Mouse (Mus musculus): ENCODE measurements around the gene Kera. TPM values are rescaled to one million over a fixed set of nuclear protein-coding genes. Genes with fewer than 3 reads are reported as not detected.

Kera gene
- total RNA-seq (2012; rRNA removed) (not detected in 2 replicates), polyA plus RNA-seq (2012; ENCODE audit: insufficient read depth in 1 of 2, insufficient read length in 2 of 2, low read depth in 1 of 2, low replicate concordance in 2 of 2, missing spikeins in 1 of 2) (not detected)

GRCm38 (mm10) chr10:97606579-97606978 lies at the start of gene Kera:
Gene Kera, plus strand, starts transcription at chr10:97606879.
- no peaks in the 10 kb centered on the region; a peak in 1 of 4 replicates for H3K27me3 ChIP-seq (ENCODE audit: control insufficient read depth in 1 of 2, insufficient read depth in 2 of 2, low read length in 2 of 2)
- no peak within 1 kb of the TSS for H3K4me3 ChIP-seq (ENCODE audit: control insufficient read depth in 1 of 2, insufficient read depth in 1 of 2, low read depth in 2 of 2, low read length in 2 of 2)
- DNase-seq (ENCODE audit: low read depth, low spot score): no peak
- H3K79me2 ChIP-seq (ENCODE audit: control insufficient read depth, insufficient read depth, low read length, poor library complexity): no peaks in the 10 kb centered on the region
- no peak within 1 kb of the TSS for H3K27ac ChIP-seq (ENCODE audit: control insufficient read depth, low read depth, low read length)
- H3K4me1 ChIP-seq (ENCODE audit: control insufficient read depth in 1 of 2, insufficient read depth in 2 of 2, low read length in 2 of 2): no peaks in the 10 kb centered on the region
- H3K9me3 ChIP-seq (replicated peaks; ENCODE audit: insufficient read depth, low read length): no peaks in the 10 kb centered on the region
- H3K9ac ChIP-seq (ENCODE audit: control insufficient read depth, low read depth, low read length, poor library complexity, severe bottlenecking): no peak within 1 kb of the TSS
- no peak for TF ChIP-seq NELFE (IDR thresholded peaks at IDR 0.05; ENCODE audit: low read depth, low read length)
- no peak for TF ChIP-seq POLR2A (IDR thresholded peaks at IDR 0.05; ENCODE audit: control insufficient read depth in 1 of 2, insufficient read depth in 1 of 2, low read depth in 1 of 2, low read length in 2 of 2, poor library complexity in 1 of 2)
- no peak for TF ChIP-seq SIN3A (IDR thresholded peaks at IDR 0.05; ENCODE audit: low read length)
- no peak for TF ChIP-seq MXI1 (IDR thresholded peaks at IDR 0.05; ENCODE audit: low read depth, low read length)
- TF ChIP-seq MAFK (IDR thresholded peaks at IDR 0.05; ENCODE audit: borderline replicate concordance, low read depth, low read length): no peak
- TF ChIP-seq BHLHE40 (IDR thresholded peaks at IDR 0.05; ENCODE audit: borderline replicate concordance, low read depth, low read length): no peak
- TF ChIP-seq ZC3H11A (IDR thresholded peaks at IDR 0.05; ENCODE audit: low read depth, low read length): no peak
- TF ChIP-seq SMC3 (IDR thresholded peaks at IDR 0.05; ENCODE audit: low read depth, low read length): no peak
- TF ChIP-seq ELF1 (IDR thresholded peaks at IDR 0.05; ENCODE audit: low read depth, low read length): no peak
- TF ChIP-seq TAL1 (IDR thresholded peaks at IDR 0.05; ENCODE audit: low read length): no peak
- no peak for TF ChIP-seq NRF1 (IDR thresholded peaks at IDR 0.05; ENCODE audit: insufficient read depth, low read depth, low read length, poor library complexity, severe bottlenecking)
- TF ChIP-seq POLR2AphosphoS2 (IDR thresholded peaks at IDR 0.05; ENCODE audit: low read length): no peak
- TF ChIP-seq E2F4 (IDR thresholded peaks at IDR 0.05; ENCODE audit: borderline replicate concordance, low read depth, low read length): no peak
- no peak for TF ChIP-seq MEF2A (IDR thresholded peaks at IDR 0.05; ENCODE audit: extremely low read depth, insufficient replicate concordance, low read depth, low read length, poor library complexity, severe bottlenecking)
- TF ChIP-seq RAD21 (IDR thresholded peaks at IDR 0.05; ENCODE audit: low read depth, low read length): no peak
- TF ChIP-seq HCFC1 (IDR thresholded peaks at IDR 0.05; ENCODE audit: low read depth, low read length): no peak
- H3K36me3 ChIP-seq (ENCODE audit: control insufficient read depth in 1 of 2, insufficient read depth in 2 of 2, low read length in 2 of 2): no peaks in the 10 kb centered on the region

- Histone ChIP-seq H3K4me1 (ENCODE audit: control insufficient read depth in 1 of 2, insufficient read depth in 2 of 2, low read length in 2 of 2) (no peaks in the 10 kb centered on the region), H3K4me3 (ENCODE audit: control insufficient read depth in 1 of 2, insufficient read depth in 1 of 2, low read depth in 2 of 2, low read length in 2 of 2) (no peak within 1 kb of the TSS), H3K27me3 (ENCODE audit: control insufficient read depth in 1 of 2, insufficient read depth in 2 of 2, low read length in 2 of 2) (no peaks in the 10 kb centered on the region), H3K27ac (ENCODE audit: control insufficient read depth, low read depth, low read length) (no peak within 1 kb of the TSS), H3K9ac (ENCODE audit: control insufficient read depth, low read depth, low read length, poor library complexity, severe bottlenecking) (no peak within 1 kb of the TSS), H3K36me3 (ENCODE audit: control insufficient read depth in 1 of 2, insufficient read depth in 2 of 2, low read length in 2 of 2) (no peaks in the 10 kb centered on the region), H3K79me2 (ENCODE audit: control insufficient read depth, insufficient read depth, low read length, poor library complexity) (no peaks in the 10 kb centered on the region), H3K9me3 (replicated peaks; ENCODE audit: insufficient read depth, low read length) (no peaks in the 10 kb centered on the region)
- no peak for DNase-seq (ENCODE audit: low read depth, low spot score)
- no peak for TF ChIP-seq UBTF (IDR thresholded peaks at IDR 0.05; ENCODE audit: borderline replicate concordance, insufficient read depth, low read depth, low read length)
- no peak for TF ChIP-seq NELFE (IDR thresholded peaks at IDR 0.05; ENCODE audit: low read depth, low read length)
- TF ChIP-seq TBP (IDR thresholded peaks at IDR 0.05; ENCODE audit: low read depth, low read length): no peak
- TF ChIP-seq ZC3H11A (IDR thresholded peaks at IDR 0.05; ENCODE audit: low read depth, low read length): no peak
- TF ChIP-seq USF1 (IDR thresholded peaks at IDR 0.05; ENCODE audit: low read depth, low read length): no peak
- TF ChIP-seq RCOR1 (IDR thresholded peaks at IDR 0.05; ENCODE audit: low read depth, low read length): no peak
- no peak for TF ChIP-seq POLR2AphosphoS2 (IDR thresholded peaks at IDR 0.05; ENCODE audit: low read length)
- no peak for TF ChIP-seq SIN3A (IDR thresholded peaks at IDR 0.05; ENCODE audit: low read length)
- TF ChIP-seq ELF1 (IDR thresholded peaks at IDR 0.05; ENCODE audit: low read depth, low read length): no peak
- TF ChIP-seq POLR2AphosphoS5 (IDR thresholded peaks at IDR 0.05; ENCODE audit: borderline replicate concordance, low read depth, low read length): no peak
- no peak for TF ChIP-seq KAT2A (conservative IDR thresholded peaks at IDR 0.05; ENCODE audit: low read depth, low read length)
- no peak for TF ChIP-seq USF2 (IDR thresholded peaks at IDR 0.05; ENCODE audit: borderline replicate concordance in 1 of 2, insufficient read depth in 1 of 2, low read depth in 1 of 2, low read length in 2 of 2)
- no peak for TF ChIP-seq ZMIZ1 (IDR thresholded peaks at IDR 0.05; ENCODE audit: low read depth, low read length)
- no peak for TF ChIP-seq MYB (IDR thresholded peaks at IDR 0.05; ENCODE audit: low read depth, low read length)
- no peak for TF ChIP-seq ZNF384 (IDR thresholded peaks at IDR 0.05; ENCODE audit: low read depth, low read length)
Measured at GRCm38 (mm10) chr10:97564957-97565856, 41.5 kb upstream of the Kera start, which contains the start of gene Lum. Gene Lum, plus strand, starts transcription at chr10:97565128.

All from MEL (cell line).